Mouse (Mus musculus) midbrain, embryonic 16.5 days (tissue): ENCODE results near the gene Agps. TPM values are rescaled to one million over a fixed set of nuclear protein-coding genes. Genes with fewer than 3 reads are reported as not detected.
A peak's percentile ranks its signal among the peaks of the same experiment; 100 is the strongest.
"Not testable (repeated sequence)": the region's sequence is repeated elsewhere in the genome, so short reads cannot be mapped to it uniquely, and the experiment has no call there.

ENCODE experiments used
- ATAC-seq: fragments of 200-750 bp; cut with Nextera tagmentation; 2 replicates; pipeline ENCODE4 v1.8.0; 2017; ENCODE audit warnings: moderate TSS enrichment
- H3K27ac ChIP-seq: fragments of 300-500 bp; sonication (generic); 2 replicates; pipeline ENCODE4 v1.5.1; 2014; ENCODE audit warnings: mild to moderate bottlenecking, low read length, mixed read lengths
- H3K27me3 ChIP-seq: fragments of 300-500 bp; sonication (generic); 2 replicates; pipeline ENCODE4 v1.6.1; 2014; ENCODE audit warnings: low read depth, low read length, mixed read lengths; ENCODE audit not compliant: control insufficient read depth, insufficient read depth
- H3K36me3 ChIP-seq: fragments of 300-500 bp; sonication (generic); 2 replicates; pipeline ENCODE4 v1.6.1; 2014; ENCODE audit warnings: mild to moderate bottlenecking, low read length, moderate library complexity, mixed read lengths; ENCODE audit not compliant: control insufficient read depth, insufficient read depth
- H3K4me1 ChIP-seq: fragments of 300-500 bp; sonication (generic); 2 replicates; pipeline ENCODE4 v1.6.1; 2014; ENCODE audit warnings: mild to moderate bottlenecking, low read length, mixed read lengths; ENCODE audit not compliant: control insufficient read depth, insufficient read depth
- H3K4me2 ChIP-seq: fragments of 300-500 bp; sonication (generic); 2 replicates; pipeline ENCODE4 v1.6.1; 2014; ENCODE audit warnings: mild to moderate bottlenecking, low read length, mixed read lengths
- H3K4me3 ChIP-seq: fragments of 300-500 bp; sonication (generic); 2 replicates; pipeline ENCODE4 v1.5.1; 2014; ENCODE audit warnings: low read depth, mild to moderate bottlenecking, low read length, moderate library complexity, mixed read lengths
- H3K9ac ChIP-seq: fragments of 300-500 bp; sonication (generic); 2 replicates; pipeline ENCODE4 v1.6.1; 2014; ENCODE audit warnings: low read depth, low read length, mixed read lengths
- H3K9me3 ChIP-seq: fragments of 300-500 bp; sonication (generic); replicated peaks from 2 replicates; pipeline ENCODE4 v1.6.1; 2014; ENCODE audit warnings: mild to moderate bottlenecking, low read length, mixed read lengths; ENCODE audit not compliant: control insufficient read depth, poor library complexity, severe bottlenecking
- WGBS: fragments of 180-500 bp; shearing (Covaris S2); extraction: QIAGEN DNeasy Blood & Tissue Kit; methylation state at CpG from one replicate; pipeline ENCODE4 v1.1.7; 2014; 5-methylcytosine and 5-hydroxymethylcytosine counted together
- polyA plus RNA-seq: library from polyadenylated mRNA; unstranded; fragments of >200 nt; fragmentation: Nextera tagmentation; extraction: Ambion mirVana; gene quantifications from 2 replicates; pipeline ENCODE4 v1.2.1, GENCODE M21; 2015

The Agps gene
- polyA plus RNA-seq, 1 experiment from 2014 or later: 26.5 TPM

DNA sequence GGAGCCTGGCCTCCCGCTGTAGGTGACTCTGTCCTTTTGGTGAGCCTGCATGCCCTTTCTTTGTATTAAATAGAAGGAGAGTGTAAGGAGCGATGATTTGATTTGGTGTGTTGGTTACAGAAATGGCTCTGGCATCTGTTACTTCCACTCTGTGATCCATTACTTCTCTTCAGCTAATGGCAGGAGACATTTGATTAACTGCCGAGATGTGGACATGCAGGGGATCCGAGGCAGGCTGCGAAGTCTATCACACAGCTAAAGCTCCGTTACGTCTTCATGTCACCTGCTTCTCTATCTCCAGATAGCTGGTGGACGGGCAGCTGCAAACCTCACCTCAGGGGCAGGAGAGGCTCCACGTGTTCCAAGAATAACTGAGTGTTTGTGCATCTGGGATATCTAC lies 142.2 kb downstream of the Agps start:
- Histone ChIP-seq H3K36me3 (no peaks in the 10 kb centered on the region), H3K4me1 (no peaks in the 10 kb centered on the region), H3K9me3 (no peaks in the 10 kb centered on the region), H3K4me2 (no peak overlapping the region), H3K9ac (no peak overlapping the region), H3K27me3 (no peaks in the 10 kb centered on the region), H3K27ac (no peak overlapping the region), H3K4me3 (no peak overlapping the region)
- no peak for ATAC-seq
- 75% methylated on average over 9 of the region's 9 CpGs for WGBS

DNA sequence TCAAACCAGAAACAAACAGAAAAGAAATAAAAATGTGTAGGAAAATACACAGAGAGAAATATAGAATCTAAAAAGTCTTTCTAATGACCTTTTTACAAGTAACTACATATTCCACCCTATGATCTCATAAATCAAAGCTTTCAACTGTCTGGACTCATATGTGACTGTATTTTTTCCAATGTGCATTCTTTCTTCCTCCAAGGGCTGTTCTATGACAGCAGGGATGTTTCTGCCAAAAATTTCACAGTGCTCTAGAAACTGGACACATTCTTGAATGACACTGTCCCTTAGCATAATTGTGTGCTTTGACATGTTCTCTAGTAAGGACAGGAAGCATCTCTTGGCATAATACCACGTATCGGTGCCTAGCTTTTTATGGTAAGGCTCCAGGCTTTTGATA lies 144.1 kb downstream of the Agps start:
- not testable (repeated sequence) for H3K4me3 ChIP-seq, H3K4me1 ChIP-seq, H3K4me2 ChIP-seq, H3K36me3 ChIP-seq, H3K9me3 ChIP-seq, H3K27me3 ChIP-seq, H3K27ac ChIP-seq, ATAC-seq, H3K9ac ChIP-seq
- 85% methylated on average over 2 of the region's 2 CpGs for WGBS

DNA sequence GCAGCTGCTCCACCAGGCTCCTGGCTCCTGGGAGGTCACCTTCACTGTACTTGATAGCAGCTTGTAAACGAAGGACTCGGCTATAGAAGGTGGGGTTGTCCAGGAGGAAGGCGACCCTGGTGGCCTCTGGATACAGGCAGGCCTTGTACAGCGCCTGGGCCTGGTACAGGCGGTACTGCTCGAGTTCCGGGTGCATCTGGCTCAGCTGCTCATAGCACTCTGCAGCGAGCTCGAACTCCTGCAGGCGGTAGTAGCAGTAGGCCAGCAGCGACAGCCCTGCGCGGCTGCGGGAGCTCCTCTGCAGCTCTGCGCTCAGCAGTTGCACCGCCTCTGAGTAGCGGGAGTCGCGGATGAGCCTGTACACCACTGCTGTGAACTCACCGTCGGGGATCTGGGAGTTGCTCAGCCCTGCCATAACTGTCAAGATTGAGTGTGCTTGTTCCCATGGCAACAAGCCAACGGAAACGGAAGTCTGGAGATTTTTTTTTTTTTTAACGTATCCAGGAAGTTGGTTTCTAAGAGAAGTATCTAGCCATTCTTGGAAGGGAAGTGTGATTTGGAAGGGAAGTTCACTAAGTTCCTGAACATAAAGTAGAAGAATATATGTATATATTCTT lies 145.9 kb downstream of the Agps start, which contains the start of gene Ttc30a2:
Gene Ttc30a2 (minus strand): TSS at position 419 of the 617 bp plus-strand sequence.
- not testable (repeated sequence) for H3K36me3 ChIP-seq, H3K4me3 ChIP-seq, H3K9me3 ChIP-seq, H3K27me3 ChIP-seq, H3K27ac ChIP-seq, H3K9ac ChIP-seq, H3K4me1 ChIP-seq
- WGBS: 23% methylated on average over 19 of the region's 24 CpGs
- ATAC-seq: 0 out of 2 replicates have a peak, but pooled peaks have one; percentile 31
- 0 out of 2 replicates have a peak within 1 kb of the TSS, but pooled peaks have one; percentile 9 for H3K4me2 ChIP-seq

Other genes starting within 250 kb of the Agps start
- 169 and 217 TPM in 2 replicates for gene Hnrnpa3, start 172.9 kb upstream of the Agps start, polyA plus RNA-seq
- 9.3 and 9.8 TPM in 2 replicates for gene Nfe2l2, start 127.5 kb upstream of the Agps start, polyA plus RNA-seq
- gene Ttc30b, start 106.4 kb downstream of the Agps start, polyA plus RNA-seq: 21.4 and 22.7 TPM in 2 replicates
- gene Ttc30a2, start 146.0 kb downstream of the Agps start, polyA plus RNA-seq: 0.78 and 1.2 TPM in 2 replicates
- gene Ttc30a1, start 149.8 kb downstream of the Agps start, polyA plus RNA-seq: 8.8 and 10.2 TPM in 2 replicates